Mouse (Mus musculus): ENCODE results near the gene Kcnmb2.

The Kcnmb2 gene

GRCm38 (mm10) chr3:32012205-32012931 lies 110.1 kb downstream of the Kcnmb2 start:
- no peak for DNase-seq (ENCODE audit: low spot score)

GRCm38 (mm10) chr3:32020981-32021380 lies 118.7 kb downstream of the Kcnmb2 start:
- no peak for DNase-seq (ENCODE audit: low spot score)

DNA sequence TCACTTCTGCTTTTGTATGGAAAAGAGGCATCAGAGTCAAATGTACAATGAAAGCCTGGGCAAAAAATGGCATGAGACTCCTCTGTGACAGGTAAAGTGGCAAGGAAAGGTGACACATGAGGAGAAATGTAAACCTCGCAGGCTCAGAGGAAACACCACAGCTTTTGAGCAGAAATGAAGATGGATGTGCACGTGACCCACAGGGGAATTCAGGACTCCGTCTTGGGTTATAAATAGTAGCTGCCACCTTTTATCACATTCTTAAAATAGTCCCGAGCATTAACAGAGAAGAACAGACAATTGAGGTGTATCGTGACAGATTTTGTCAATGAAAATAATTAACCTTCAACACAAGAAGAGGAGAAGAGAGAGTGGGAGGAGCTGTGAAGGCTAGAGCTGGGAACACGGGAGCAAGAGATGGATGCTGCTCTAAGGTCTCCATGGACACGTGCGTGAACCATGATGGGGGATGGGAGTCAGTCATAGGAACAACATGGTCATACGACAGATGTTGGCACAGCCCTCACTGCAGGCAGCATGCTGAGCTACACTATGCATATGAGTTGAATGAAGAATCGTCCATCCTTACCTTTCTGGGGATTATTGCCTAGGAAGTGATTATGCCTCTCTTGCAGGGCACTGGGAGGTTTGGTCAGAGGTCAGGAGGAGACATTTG lies 127.2 kb downstream of the Kcnmb2 start:
- DNase-seq (ENCODE audit: low spot score): no peak

DNA sequence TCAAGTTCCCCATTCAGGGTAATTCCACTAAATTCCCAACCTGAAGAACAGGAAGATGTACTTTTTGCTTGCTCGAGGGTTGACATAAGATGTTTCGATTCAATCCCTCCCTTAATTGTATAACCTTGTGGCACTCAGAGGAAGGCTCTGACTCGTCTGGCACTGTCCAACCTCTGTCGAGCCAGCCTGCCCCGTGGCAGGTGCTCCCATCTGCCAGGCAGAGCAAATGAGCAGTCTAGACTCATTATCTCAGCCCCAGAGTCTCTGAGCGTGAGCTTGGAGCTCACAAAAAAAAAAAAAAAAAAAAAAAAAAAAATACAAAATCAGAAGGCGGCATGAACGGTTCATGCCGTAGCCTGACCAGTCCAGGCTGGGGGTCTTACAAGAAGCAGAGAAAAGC lies 130.1 kb downstream of the Kcnmb2 start:
- no peak for DNase-seq (ENCODE audit: low spot score)

DNA sequence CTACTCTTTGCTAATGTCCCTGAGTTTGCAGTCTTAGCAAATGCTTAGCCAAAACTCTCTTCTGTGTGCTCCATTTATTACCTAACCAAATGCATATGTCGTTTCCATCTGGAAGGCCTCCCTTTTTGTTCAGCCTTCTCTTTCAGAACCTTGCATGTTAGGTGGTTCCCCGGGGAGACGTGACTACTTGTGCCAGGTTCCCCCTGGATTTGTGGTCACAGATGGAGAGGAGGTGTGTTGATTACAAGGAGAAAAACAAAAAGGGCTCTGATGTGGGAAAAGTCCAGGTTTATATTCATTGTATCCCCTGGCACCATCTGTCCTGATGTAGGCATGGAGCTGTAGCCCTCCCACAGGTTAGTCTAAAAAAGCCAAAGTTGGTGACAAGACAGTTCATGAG lies 141.5 kb downstream of the Kcnmb2 start:
- DNase-seq (ENCODE audit: low spot score): no peak

DNA sequence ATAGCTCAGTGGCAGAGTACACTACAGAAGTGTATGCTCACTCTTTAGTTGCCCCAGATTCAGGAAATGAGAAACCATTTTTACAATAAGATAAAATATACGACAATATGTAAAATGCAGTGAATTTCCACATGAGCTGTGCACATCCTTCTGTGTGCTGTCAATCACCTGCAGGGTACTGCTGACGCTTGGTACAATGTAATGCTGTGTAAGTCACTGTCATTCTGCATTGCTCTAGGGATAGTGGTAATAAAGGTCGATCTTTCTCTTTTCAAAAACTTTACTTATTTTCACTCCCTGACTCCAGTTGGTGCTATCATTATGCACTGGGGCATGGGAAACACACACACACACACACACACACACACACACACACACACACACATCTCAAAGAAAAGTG lies 146.5 kb downstream of the Kcnmb2 start:
- DNase-seq (ENCODE audit: low spot score): no peak

DNA sequence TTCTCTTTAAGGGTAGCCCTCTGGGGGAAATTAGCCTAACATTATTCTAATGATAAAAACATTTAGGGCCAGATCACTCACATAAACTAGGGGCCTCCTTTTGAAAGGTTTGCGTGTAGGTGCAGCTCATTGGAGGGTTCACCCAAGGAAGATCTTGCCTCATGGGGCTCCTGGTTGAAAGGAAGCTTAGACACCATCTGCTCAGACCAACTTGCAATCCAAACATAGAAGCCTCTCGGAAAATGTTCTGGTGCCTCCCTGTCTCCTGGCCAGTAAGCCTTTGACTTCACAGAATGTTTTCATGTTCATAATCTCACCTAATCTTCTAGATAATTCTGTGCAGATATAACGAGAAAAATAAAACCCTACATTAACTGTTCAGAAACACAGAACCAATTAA lies 150.3 kb downstream of the Kcnmb2 start:
- DNase-seq (ENCODE audit: low spot score): no peak

GRCm38 (mm10) chr3:32053610-32054241 lies 151.4 kb downstream of the Kcnmb2 start:
- DNase-seq (ENCODE audit: low spot score): no peak

DNA sequence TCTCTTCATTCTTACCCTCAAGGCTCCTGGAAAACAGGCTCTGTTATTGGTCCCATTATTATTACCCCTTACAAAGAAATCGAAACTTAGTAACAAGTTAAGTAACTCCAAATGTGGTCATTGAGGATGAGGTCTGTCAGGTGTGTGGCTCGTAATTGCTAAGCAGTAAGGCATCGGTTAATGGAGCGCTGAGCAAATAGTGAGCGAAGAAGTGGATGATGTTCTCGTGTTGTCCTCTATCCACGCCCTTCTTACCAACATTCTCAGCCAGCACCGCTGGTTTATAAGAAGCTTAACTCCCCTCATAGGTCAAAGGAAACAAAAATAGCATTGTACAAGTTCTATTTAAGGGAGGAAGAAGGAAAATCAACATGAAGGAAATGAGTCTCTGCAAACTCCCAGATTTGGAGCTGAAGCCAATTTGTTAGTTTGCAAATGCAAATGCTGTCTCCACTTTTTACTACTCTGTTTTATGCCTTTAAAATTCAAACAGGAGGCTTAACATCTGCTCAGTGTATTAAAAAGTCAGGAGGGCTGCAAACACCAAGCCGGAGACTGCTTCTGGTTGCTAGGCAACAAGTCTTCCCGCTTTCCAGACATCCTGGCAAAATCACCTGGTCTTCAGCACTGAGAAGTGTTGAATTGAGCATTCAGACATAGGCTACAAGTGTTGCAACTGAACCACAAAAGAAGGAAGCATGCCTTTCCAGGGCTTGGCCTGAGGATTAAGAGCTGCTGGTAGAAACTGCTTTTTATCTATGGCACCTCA lies 157.8 kb downstream of the Kcnmb2 start:
- peak; percentile 47 for DNase-seq (ENCODE audit: low spot score)

- no peak for DNase-seq (ENCODE audit: low spot score)
Measured at GRCm38 (mm10) chr3:32062685-32063084, 160.4 kb downstream of the Kcnmb2 start.

DNA sequence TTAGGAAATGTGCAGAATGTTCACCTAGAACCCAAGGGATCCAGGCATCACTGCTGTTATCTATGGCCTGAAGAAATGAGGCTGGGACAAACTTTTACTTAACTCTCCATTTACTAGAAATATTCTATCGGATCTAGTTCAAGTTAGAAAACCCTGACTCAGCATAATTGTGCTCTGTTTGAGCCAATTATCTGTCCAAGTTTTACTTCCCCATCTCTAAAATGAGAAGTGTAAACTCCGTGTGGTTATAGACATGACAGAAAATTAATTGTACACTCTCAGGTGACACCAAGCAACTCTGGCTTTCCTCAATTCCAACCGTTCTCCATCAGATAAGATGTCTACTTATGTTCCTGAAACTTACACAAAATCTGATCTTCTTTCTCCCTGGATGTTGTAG lies 161.0 kb downstream of the Kcnmb2 start:
- DNase-seq (ENCODE audit: low spot score): no peak

- DNase-seq (ENCODE audit: low spot score): peak; percentile 34
Measured at GRCm38 (mm10) chr3:32067004-32067935, 165.0 kb downstream of the Kcnmb2 start.

DNA sequence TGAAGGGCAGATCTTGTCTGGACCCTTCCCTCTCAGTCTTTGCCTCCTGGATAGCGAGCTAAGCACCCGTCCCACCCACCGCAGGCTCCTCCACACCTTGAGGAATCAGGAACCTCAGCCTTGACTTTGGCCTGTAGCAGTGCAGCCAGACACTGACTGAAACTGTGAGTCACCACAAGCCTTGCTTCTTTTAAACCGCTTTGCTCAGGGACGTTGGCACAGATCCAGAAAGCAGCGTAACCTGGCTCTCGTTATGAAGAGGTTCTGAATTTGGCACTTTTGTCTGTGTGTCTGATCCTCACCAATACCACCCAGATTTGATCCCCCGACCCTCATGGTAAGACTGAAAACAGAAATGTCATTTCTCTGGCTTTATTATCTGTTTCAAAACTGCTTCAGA lies 171.6 kb downstream of the Kcnmb2 start:
- peak; percentile 2 for DNase-seq (ENCODE audit: low spot score)

DNA sequence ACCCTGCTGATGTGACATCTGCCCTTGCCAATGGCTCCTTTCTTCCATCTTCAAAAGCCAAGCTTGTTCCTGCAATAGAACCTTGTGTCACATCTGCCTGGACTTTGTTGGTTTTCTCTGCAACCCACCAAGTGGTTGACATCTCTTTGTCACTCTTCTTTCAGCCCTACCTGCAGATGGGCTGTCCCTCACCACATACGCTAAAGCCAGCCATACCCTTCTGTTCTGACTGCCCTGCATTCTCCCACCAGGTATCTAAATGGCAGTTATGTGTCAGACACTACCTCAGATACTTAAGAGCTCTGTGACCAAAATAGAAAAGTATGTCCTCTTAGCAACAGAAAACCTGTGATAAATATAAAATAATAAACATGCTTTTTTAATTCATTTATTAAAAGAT lies 186.5 kb downstream of the Kcnmb2 start:
- DNase-seq (ENCODE audit: low spot score): no peak

GRCm38 (mm10) chr3:32101391-32101790 lies 199.1 kb downstream of the Kcnmb2 start:
- DNase-seq (ENCODE audit: low spot score): no peak

GRCm38 (mm10) chr3:32119851-32120250 lies 217.5 kb downstream of the Kcnmb2 start:
- DNase-seq (ENCODE audit: low spot score): no peak

DNA sequence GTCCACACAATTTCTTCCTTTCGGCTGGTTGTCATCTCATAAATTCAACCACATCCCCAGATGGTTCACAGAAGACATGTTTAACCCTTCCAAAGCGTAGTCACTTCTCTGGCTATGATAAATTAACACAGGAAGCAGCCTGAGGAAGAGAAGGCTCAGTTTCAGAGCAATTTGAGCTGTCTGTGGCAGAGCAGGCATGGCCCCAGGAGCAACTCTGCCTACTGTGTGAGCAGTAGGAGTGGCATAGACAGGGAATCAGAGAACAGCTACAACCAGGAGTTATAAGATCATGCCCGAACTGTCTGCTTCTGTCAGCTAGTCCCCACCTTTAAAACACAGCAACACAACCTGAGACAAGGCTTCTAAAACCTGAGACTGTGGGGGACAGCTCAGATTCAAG lies 219.4 kb downstream of the Kcnmb2 start:
- DNase-seq (ENCODE audit: low spot score): peak; percentile 26

DNA sequence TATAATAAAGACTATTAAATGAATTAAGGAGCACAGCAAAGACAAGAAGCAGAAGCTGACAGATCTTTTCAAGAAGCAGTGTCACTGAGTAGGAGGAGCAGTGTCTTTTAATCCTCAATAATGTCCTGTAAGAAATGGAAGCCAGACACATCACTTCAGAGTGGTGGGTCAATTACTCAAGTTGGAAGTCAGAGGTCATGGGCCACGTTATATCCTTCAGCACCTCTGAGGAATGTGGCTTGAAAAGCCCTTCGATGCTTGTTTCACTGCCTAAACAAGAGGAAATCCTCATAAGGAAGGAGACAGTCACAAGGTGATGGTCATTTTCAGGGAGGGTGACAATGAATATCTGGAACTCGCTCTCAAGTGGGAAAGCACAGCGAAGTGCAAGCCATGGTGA lies 223.1 kb downstream of the Kcnmb2 start:
- DNase-seq (ENCODE audit: low spot score): peak; percentile 73

GRCm38 (mm10) chr3:32128391-32128790 lies 226.1 kb downstream of the Kcnmb2 start:
- DNase-seq (ENCODE audit: low spot score): peak; percentile 35

DNA sequence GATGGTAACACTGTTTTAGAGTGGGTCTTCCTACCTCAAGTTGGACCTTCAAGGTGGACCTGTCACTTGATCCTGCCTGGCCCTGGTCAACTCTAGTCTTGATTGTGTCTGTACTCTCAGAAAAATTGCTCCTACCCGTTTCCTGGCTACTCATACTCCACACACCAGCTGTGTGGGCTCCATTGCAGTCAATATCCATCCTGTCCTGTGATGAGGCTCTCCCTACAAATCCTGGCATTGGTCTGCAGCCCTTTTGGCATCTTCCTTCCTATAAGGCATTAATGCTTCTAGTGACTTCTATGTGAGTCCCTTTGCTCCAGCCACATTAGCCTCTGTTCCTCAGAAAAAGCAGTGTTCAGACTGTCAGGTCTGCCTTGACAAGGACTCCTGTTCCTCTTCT lies 228.4 kb downstream of the Kcnmb2 start:
- no peak for DNase-seq (ENCODE audit: low spot score)

DNA sequence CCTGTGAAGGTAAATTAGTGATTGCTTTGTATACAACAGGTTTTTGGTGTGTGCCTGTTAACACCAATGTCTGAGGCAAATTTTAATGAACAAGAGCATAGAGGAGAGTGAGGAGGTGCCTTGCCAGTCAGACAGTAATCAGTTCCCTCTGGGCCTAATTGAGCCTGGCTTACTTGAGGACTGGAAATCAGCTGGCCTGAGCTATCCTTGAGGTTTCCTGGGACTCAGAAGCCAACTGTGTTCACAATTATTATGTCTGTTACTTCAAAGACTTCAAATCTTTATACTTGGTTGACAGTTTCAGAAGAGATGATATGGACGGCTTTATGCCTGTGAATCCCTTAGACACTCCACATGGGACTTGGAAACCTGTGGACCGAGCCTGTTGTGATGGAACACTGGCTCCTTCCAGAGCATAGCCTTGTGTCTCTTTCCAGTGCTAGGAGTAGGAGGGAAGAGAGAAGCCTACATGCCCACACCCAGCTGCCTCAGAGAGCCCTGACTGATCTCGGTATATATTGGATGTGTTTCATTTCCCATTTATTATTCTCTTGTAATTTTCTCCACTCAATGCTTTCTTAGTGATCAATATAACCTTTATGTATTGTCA lies 230.2 kb downstream of the Kcnmb2 start:
- no peak for DNase-seq (ENCODE audit: low spot score)
